Mouse (Mus musculus): ENCODE measurements around the gene Heatr3.

The Heatr3 gene

GRCm38 (mm10) chr8:88137748-88138484 is at the start of gene Heatr3:
Gene Heatr3 (plus strand): TSS chr8:88137855.
- peak; percentile 73 for DNase-seq (ENCODE audit: extremely low spot score, low read depth, low spot score)

- DNase-seq (ENCODE audit: extremely low spot score, low read depth, low spot score) = no peak
These were observed 49.6 kb upstream of the Heatr3 start for GRCm38 (mm10) chr8:88088006-88088405.

- DNase-seq (ENCODE audit: extremely low spot score, low read depth, low spot score) = no peak
These were observed 46.0 kb upstream of the Heatr3 start for GRCm38 (mm10) chr8:88091661-88092060.

- DNase-seq (ENCODE audit: extremely low spot score, low read depth, low spot score) = no peak
These were observed 44.3 kb upstream of the Heatr3 start for GRCm38 (mm10) chr8:88093367-88093766.

GRCm38 (mm10) chr8:88098856-88099255 is 38.8 kb upstream of the Heatr3 start:
- no peak for DNase-seq (ENCODE audit: extremely low spot score, low read depth, low spot score)

- peak; percentile 50 for DNase-seq (ENCODE audit: extremely low spot score, low read depth, low spot score)
These were observed 38.1 kb upstream of the Heatr3 start for GRCm38 (mm10) chr8:88099526-88099925.

GRCm38 (mm10) chr8:88109241-88109640 is 28.4 kb upstream of the Heatr3 start:
- no peak for DNase-seq (ENCODE audit: extremely low spot score, low read depth, low spot score)

- DNase-seq (ENCODE audit: extremely low spot score, low read depth, low spot score) = peak; percentile 100
These were observed 19.1 kb upstream of the Heatr3 start, which contains the start of gene Cnep1r1 for GRCm38 (mm10) chr8:88118456-88119036. Gene Cnep1r1 (plus strand): TSS chr8:88118769.

GRCm38 (mm10) chr8:88119076-88119475 is 18.6 kb upstream of the Heatr3 start:
- no peak for DNase-seq (ENCODE audit: extremely low spot score, low read depth, low spot score)

- DNase-seq (ENCODE audit: extremely low spot score, low read depth, low spot score) = no peak
These were observed 12.8 kb upstream of the Heatr3 start for GRCm38 (mm10) chr8:88124850-88125249.

- no peak for DNase-seq (ENCODE audit: extremely low spot score, low read depth, low spot score)
These were observed 8.3 kb upstream of the Heatr3 start for GRCm38 (mm10) chr8:88129397-88129796.

GRCm38 (mm10) chr8:88130754-88131317 is 6.8 kb upstream of the Heatr3 start:
- DNase-seq (ENCODE audit: extremely low spot score, low read depth, low spot score) = no peak

- no peak for DNase-seq (ENCODE audit: extremely low spot score, low read depth, low spot score)
These were observed 1.6 kb downstream of the Heatr3 start for GRCm38 (mm10) chr8:88139256-88139655.

GRCm38 (mm10) chr8:88141629-88142028 is 4.0 kb downstream of the Heatr3 start:
- no peak for DNase-seq (ENCODE audit: extremely low spot score, low read depth, low spot score)

GRCm38 (mm10) chr8:88144041-88144440 is 6.4 kb downstream of the Heatr3 start:
- no peak for DNase-seq (ENCODE audit: extremely low spot score, low read depth, low spot score)

- no peak for DNase-seq (ENCODE audit: extremely low spot score, low read depth, low spot score)
These were observed 13.3 kb downstream of the Heatr3 start for GRCm38 (mm10) chr8:88150910-88151371.

GRCm38 (mm10) chr8:88160237-88160995 is 22.8 kb downstream of the Heatr3 start:
- no peak for DNase-seq (ENCODE audit: extremely low spot score, low read depth, low spot score)

- peak; percentile 37 for DNase-seq (ENCODE audit: extremely low spot score, low read depth, low spot score)
These were observed 23.8 kb downstream of the Heatr3 start for GRCm38 (mm10) chr8:88161439-88161838.

GRCm38 (mm10) chr8:88175264-88175663 is 37.6 kb downstream of the Heatr3 start:
- no peak for DNase-seq (ENCODE audit: extremely low spot score, low read depth, low spot score)

- DNase-seq (ENCODE audit: extremely low spot score, low read depth, low spot score) = no peak
These were observed 39.6 kb downstream of the Heatr3 start for GRCm38 (mm10) chr8:88177291-88177690.

GRCm38 (mm10) chr8:88183121-88183520 is 45.5 kb downstream of the Heatr3 start:
- no peak for DNase-seq (ENCODE audit: extremely low spot score, low read depth, low spot score)
